8 mouse cellular contexts compared by ENCODE assay signal in the genomic region with DNA sequence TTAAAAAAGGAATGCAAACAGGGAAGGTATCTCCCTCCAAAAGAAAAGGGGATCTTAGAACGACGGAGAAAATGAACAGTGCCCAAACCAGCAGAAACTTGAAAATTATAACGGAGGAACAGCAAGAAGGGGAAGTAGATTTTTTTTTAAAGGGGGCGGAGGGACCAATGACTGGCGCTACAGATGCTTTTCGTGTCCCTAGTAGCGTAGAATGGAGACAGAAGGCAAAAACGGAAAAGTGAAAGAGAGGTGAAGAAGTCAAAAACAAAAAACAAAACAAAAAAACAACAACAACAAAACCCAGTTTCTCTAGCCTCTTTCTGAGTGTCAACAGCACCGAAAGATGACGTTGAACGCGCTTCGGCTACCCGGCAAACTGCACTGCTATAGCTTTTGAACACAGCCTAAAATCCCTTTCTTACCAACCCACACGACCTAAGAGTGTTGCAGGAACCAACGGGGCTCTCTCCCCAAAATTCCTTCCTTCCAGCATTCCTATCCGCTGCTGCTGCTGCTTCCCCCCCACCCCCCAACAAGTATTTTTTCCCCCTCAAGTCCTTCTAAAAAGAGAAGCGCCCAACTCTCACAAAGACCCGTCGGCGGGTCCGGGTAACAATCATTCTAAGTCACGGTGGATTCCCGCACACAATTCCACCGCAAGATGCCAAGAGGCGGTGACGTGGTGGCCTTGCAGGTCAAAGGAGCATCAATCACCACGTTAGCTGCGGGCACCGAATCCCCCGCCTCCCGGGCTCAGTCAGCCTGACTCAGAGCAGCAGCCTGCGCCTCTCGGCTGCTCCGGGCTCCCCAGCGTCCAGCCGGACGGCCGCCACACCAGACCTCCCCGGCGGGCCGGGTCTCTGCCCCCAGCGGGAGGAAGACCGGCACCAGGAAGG. TPM values are rescaled to one million over a fixed set of nuclear protein-coding genes. Genes with fewer than 3 reads are reported as not detected.
DNase-seq lines count a peak whose midpoint lies in the region; ATAC-seq and TF ChIP-seq lines count a peak whose summit lies in the region.

No protein-coding gene starts in this region.

- intact Hi-C loops in heart, postnatal 14 days (cut with DNase I): loop anchor here (5.0 kb wide), 1 partner anchor 225 kb away; no protein-coding TSS in a partner anchor

- no peaks in the 10 kb centered on the region for H3K27me3 ChIP-seq in embryonic facial prominence, embryonic 12.5 days
- H3K27me3 ChIP-seq in limb, embryonic 13.5 days: no peaks in the 10 kb centered on the region
- H3K27me3 ChIP-seq in midbrain, embryonic 14.5 days (ENCODE audit: control insufficient read depth, insufficient read depth, low read length): no peaks in the 10 kb centered on the region
- no peaks in the 10 kb centered on the region for H3K27me3 ChIP-seq in stomach, postnatal 0 days (ENCODE audit: control insufficient read depth, insufficient read depth, low read length)

- H3K4me1 ChIP-seq in embryonic facial prominence, embryonic 12.5 days: peaks cover 21% of the 10 kb centered on the region
- H3K4me1 ChIP-seq in limb, embryonic 13.5 days: peaks cover 27% of the 10 kb centered on the region
- peaks cover 18% of the 10 kb centered on the region for H3K4me1 ChIP-seq in midbrain, embryonic 14.5 days (ENCODE audit: control insufficient read depth, insufficient read depth, low read length)
- 0 out of 2 replicates have a peak, but pooled peaks cover 3% of the 10 kb centered on the region for H3K4me1 ChIP-seq in stomach, postnatal 0 days (replicated peaks; ENCODE audit: control insufficient read depth, insufficient read depth)

- H3K9me3 ChIP-seq in embryonic facial prominence, embryonic 12.5 days: no peaks in the 10 kb centered on the region
- no peaks in the 10 kb centered on the region for H3K9me3 ChIP-seq in limb, embryonic 13.5 days
- no peaks in the 10 kb centered on the region for H3K9me3 ChIP-seq in midbrain, embryonic 14.5 days (ENCODE audit: control insufficient read depth, low read length)
- H3K9me3 ChIP-seq in stomach, postnatal 0 days (ENCODE audit: control insufficient read depth, low read length): no peaks in the 10 kb centered on the region

- TF ChIP-seq CTCF in stomach, postnatal 0 days (IDR thresholded peaks at IDR 0.05; ENCODE audit: low read depth): no peak

- H3K36me3 ChIP-seq in embryonic facial prominence, embryonic 12.5 days: no peaks in the 10 kb centered on the region
- H3K36me3 ChIP-seq in limb, embryonic 13.5 days: no peaks in the 10 kb centered on the region
- no peaks in the 10 kb centered on the region for H3K36me3 ChIP-seq in midbrain, embryonic 14.5 days (ENCODE audit: control insufficient read depth, insufficient read depth, low read length)
- H3K36me3 ChIP-seq in stomach, postnatal 0 days (ENCODE audit: control insufficient read depth, insufficient read depth, low read length): no peaks in the 10 kb centered on the region

- H3K27ac ChIP-seq in embryonic facial prominence, embryonic 12.5 days: peak overlapping the region; percentile 93
- H3K27ac ChIP-seq in limb, embryonic 13.5 days: peak overlapping the region; percentile 90
- H3K27ac ChIP-seq in midbrain, embryonic 14.5 days (replicated peaks; ENCODE audit: low read depth, low read length): peak overlapping the region; percentile 95
- H3K27ac ChIP-seq in stomach, postnatal 0 days (replicated peaks): peak overlapping the region; percentile 96

- TF ChIP-seq EP300 in stomach, postnatal 0 days (optimal IDR thresholded peaks at IDR 0.05): no peak

- H3K9ac ChIP-seq in embryonic facial prominence, embryonic 12.5 days: peak overlapping the region; percentile 98
- H3K9ac ChIP-seq in limb, embryonic 13.5 days: peak overlapping the region; percentile 97
- peak overlapping the region; percentile 92 for H3K9ac ChIP-seq in midbrain, embryonic 14.5 days (replicated peaks; ENCODE audit: low read length)
- peak overlapping the region; percentile 98 for H3K9ac ChIP-seq in stomach, postnatal 0 days (ENCODE audit: low read length)

- DNase-seq in layer of hippocampus, postnatal 10 days (ENCODE audit: low spot score in 2 of 2): peak; percentile 36 to 52
- DNase-seq in layer of hippocampus, adult 9-10 months (ENCODE audit: low spot score): no peak
- peak; percentile 92 for DNase-seq in adrenal gland, adult 2 months
- peak; percentile 47 to 54 for DNase-seq in heart, postnatal 14 days
- peak; percentile 65 for DNase-seq in midbrain, embryonic 14.5 days
- peak; percentile 71 for DNase-seq in stomach, postnatal 0 days (ENCODE audit: low spot score)

- peak overlapping the region; percentile 89 for H3K4me2 ChIP-seq in embryonic facial prominence, embryonic 12.5 days (replicated peaks)
- H3K4me2 ChIP-seq in limb, embryonic 13.5 days (replicated peaks): peak overlapping the region; percentile 90
- H3K4me2 ChIP-seq in midbrain, embryonic 14.5 days (ENCODE audit: low read length): peak overlapping the region; percentile 84
- H3K4me2 ChIP-seq in stomach, postnatal 0 days (replicated peaks; ENCODE audit: low read depth): peak overlapping the region; percentile 95

- under 1% methylated on average over 44 of the region's 44 CpGs for WGBS in embryonic facial prominence, embryonic 12.5 days
- under 1% methylated on average over 44 of the region's 44 CpGs for WGBS in limb, embryonic 13.5 days
- WGBS in midbrain, embryonic 14.5 days: under 1% methylated on average over 42 of the region's 44 CpGs
- WGBS in stomach, postnatal 0 days: under 1% methylated on average over 44 of the region's 44 CpGs

- ATAC-seq in embryonic facial prominence, embryonic 12.5 days (ENCODE audit: insufficient number of reproducible peaks, insufficient read depth, low FRiP score, low TSS enrichment): peak; percentile 35
- ATAC-seq in limb, embryonic 13.5 days (ENCODE audit: low FRiP score, low read depth): no peak; the same call in 1 of the 2 replicates
- no peak; the same call in 1 of the 2 replicates for ATAC-seq in midbrain, embryonic 14.5 days (ENCODE audit: low FRiP score, low TSS enrichment)
- peak; percentile 40 for ATAC-seq in stomach, postnatal 0 days (ENCODE audit: low FRiP score, low TSS enrichment)

- peak overlapping the region; percentile 100 for H3K4me3 ChIP-seq in embryonic facial prominence, embryonic 12.5 days
- H3K4me3 ChIP-seq in limb, embryonic 13.5 days: peak overlapping the region; percentile 99
- H3K4me3 ChIP-seq in midbrain, embryonic 14.5 days (replicated peaks; ENCODE audit: low read depth, low read length): peak overlapping the region; percentile 99
- H3K4me3 ChIP-seq in stomach, postnatal 0 days (ENCODE audit: low read depth, low read length): peak overlapping the region; percentile 99

RNA-seq across cellular contexts. Expression of a gene that starts 0.8 kb away (rescaled TPM):
- total RNA-seq in layer of hippocampus, postnatal 10 days (2021): 100 to 1,000 TPM; 160 to 186 TPM
- total RNA-seq in adrenal gland, adult 2 months (2021): 100 to 1,000 TPM; 136 to 162 TPM
- 41.2 and 50.8 TPM in 2 replicates for polyA plus RNA-seq in adrenal gland, adult 2 months (2012; rRNA removed)
- polyA plus RNA-seq in embryonic facial prominence, embryonic 12.5 days (2016; fragmentation: Nextera tagmentation; extraction: Ambion mirVana): 115 and 118 TPM in 2 replicates
- 100 to 1,000 TPM; 113 to 120 TPM for total RNA-seq in heart, postnatal 14 days (2021)
- polyA plus RNA-seq in limb, embryonic 13.5 days (2015; fragmentation: Nextera tagmentation; extraction: Ambion mirVana): 96.5 and 102 TPM in 2 replicates
- polyA plus RNA-seq in midbrain, embryonic 14.5 days (2014; fragmentation: Nextera tagmentation; extraction: Ambion mirVana): 113 and 135 TPM in 2 replicates
- polyA plus RNA-seq in stomach, postnatal 0 days (2015; fragmentation: Nextera tagmentation; extraction: Ambion mirVana): 54.2 and 58.8 TPM in 2 replicates

RNA-seq across cellular contexts. Expression of a gene that starts 57.7 kb away (rescaled TPM):
- 10 to 100 TPM; 33.4 to 38.2 TPM for total RNA-seq in layer of hippocampus, postnatal 10 days (2021)
- 10 to 100 TPM; 70.6 to 85.9 TPM for total RNA-seq in adrenal gland, adult 2 months (2021)
- 158 and 165 TPM in 2 replicates for polyA plus RNA-seq in adrenal gland, adult 2 months (2012; rRNA removed)
- 29.6 and 30.0 TPM in 2 replicates for polyA plus RNA-seq in embryonic facial prominence, embryonic 12.5 days (2016; fragmentation: Nextera tagmentation; extraction: Ambion mirVana)
- 100 to 1,000 TPM; 103 to 111 TPM for total RNA-seq in heart, postnatal 14 days (2021)
- polyA plus RNA-seq in limb, embryonic 13.5 days (2015; fragmentation: Nextera tagmentation; extraction: Ambion mirVana): 22.7 and 31.9 TPM in 2 replicates
- polyA plus RNA-seq in midbrain, embryonic 14.5 days (2014; fragmentation: Nextera tagmentation; extraction: Ambion mirVana): 15.2 and 20.9 TPM in 2 replicates
- polyA plus RNA-seq in stomach, postnatal 0 days (2015; fragmentation: Nextera tagmentation; extraction: Ambion mirVana): 8.2 and 10.0 TPM in 2 replicates

Comparison
In these comparisons a context has a peak if more than half of its experiments do, and no peak if none do; other contexts are left out.
1. ATAC-seq: peak in embryonic facial prominence, embryonic 12.5 days (single experiment) and stomach, postnatal 0 days (single experiment); none in limb, embryonic 13.5 days (single experiment) and midbrain, embryonic 14.5 days (single experiment).
2. Peak in every context shown above with its lines, with median percentiles within 50 percentile points of each other: H3K27ac ChIP-seq, H3K4me2 ChIP-seq, H3K4me3 ChIP-seq and H3K9ac ChIP-seq.